Mouse (Mus musculus): Measurements from ENCODE around the gene Gm45785. TPM values are rescaled to one million over a fixed set of nuclear protein-coding genes. Genes with fewer than 3 reads are reported as not detected.

The Gm45785 gene
- polyA plus RNA-seq, 1 experiment from 2014 or later, result not detected

- Histone ChIP-seq H3K4me2 (no peak overlapping the region), H3K9me3 (replicated peaks) (no peaks in the 10 kb centered on the region), H3K36me3 (no peaks in the 10 kb centered on the region), H3K27ac (replicated peaks) (no peak overlapping the region), H3K27me3 (replicated peaks) (peaks cover 35% of the 10 kb centered on the region), H3K4me3 (replicated peaks) (no peak overlapping the region), H3K9ac (replicated peaks) (no peak overlapping the region), H3K4me1 (no peaks in the 10 kb centered on the region)
- no peak for ATAC-seq (ENCODE audit: low FRiP score)
- WGBS, result 41% methylated on average over 19 of the region's 19 CpGs
Measured at GRCm38 (mm10) chr7:140840750-140841735, 15.1 kb downstream of the Gm45785 start.

GRCm38 (mm10) chr7:140839556-140839955 lies 16.6 kb downstream of the Gm45785 start:
- peaks cover 35% of the 10 kb centered on the region for H3K27me3 ChIP-seq (replicated peaks)
- no peak for ATAC-seq (ENCODE audit: low FRiP score)
- H3K9ac ChIP-seq (replicated peaks), result no peak overlapping the region
- H3K9me3 ChIP-seq (replicated peaks), result no peaks in the 10 kb centered on the region
- 70% methylated on average over 5 of the region's 5 CpGs for WGBS
- no peak overlapping the region for H3K4me2 ChIP-seq
- H3K4me1 ChIP-seq, result no peaks in the 10 kb centered on the region
- H3K27ac ChIP-seq (replicated peaks), result no peak overlapping the region
- H3K4me3 ChIP-seq (replicated peaks), result no peak overlapping the region
- H3K36me3 ChIP-seq, result no peaks in the 10 kb centered on the region

- Histone ChIP-seq H3K36me3 (no peaks in the 10 kb centered on the region), H3K27ac (replicated peaks) (no peak overlapping the region), H3K9me3 (replicated peaks) (no peaks in the 10 kb centered on the region), H3K4me3 (replicated peaks) (no peak overlapping the region), H3K9ac (replicated peaks) (no peak overlapping the region), H3K4me1 (no peaks in the 10 kb centered on the region), H3K27me3 (replicated peaks) (peaks cover 14% of the 10 kb centered on the region), H3K4me2 (no peak overlapping the region)
- ATAC-seq (ENCODE audit: low FRiP score), result no peak
- 90% methylated on average over 9 of the region's 9 CpGs for WGBS
Measured at GRCm38 (mm10) chr7:140836243-140837115, 19.7 kb downstream of the Gm45785 start.

- H3K4me1 ChIP-seq, result no peaks in the 10 kb centered on the region
- no peak overlapping the region for H3K4me3 ChIP-seq (replicated peaks)
- no peak for ATAC-seq (ENCODE audit: low FRiP score)
- no peak overlapping the region for H3K9ac ChIP-seq (replicated peaks)
- H3K9me3 ChIP-seq (replicated peaks), result no peaks in the 10 kb centered on the region
- no peak overlapping the region for H3K4me2 ChIP-seq
- H3K36me3 ChIP-seq, result no peaks in the 10 kb centered on the region
- WGBS, result 83% methylated on average over 2 of the region's 2 CpGs
- no peak overlapping the region for H3K27ac ChIP-seq (replicated peaks)
- H3K27me3 ChIP-seq (replicated peaks), result peaks cover 7% of the 10 kb centered on the region
Measured at GRCm38 (mm10) chr7:140835758-140836087, 20.4 kb downstream of the Gm45785 start.

- 51% methylated on average over 20 of the region's 20 CpGs for WGBS
- no peak within 1 kb of the TSS for H3K27ac ChIP-seq (replicated peaks)
- no peaks in the 10 kb centered on the region for H3K9me3 ChIP-seq (replicated peaks)
- H3K9ac ChIP-seq (replicated peaks), result no peak within 1 kb of the TSS
- H3K4me2 ChIP-seq, result no peak within 1 kb of the TSS
- H3K4me3 ChIP-seq (replicated peaks), result no peak within 1 kb of the TSS
- H3K4me1 ChIP-seq, result no peaks in the 10 kb centered on the region
- ATAC-seq (ENCODE audit: low FRiP score), result no peak
- 0 out of 2 replicates have a peak, but pooled peaks cover 2% of the 10 kb centered on the region for H3K27me3 ChIP-seq (replicated peaks)
- H3K36me3 ChIP-seq, result no peaks in the 10 kb centered on the region
Measured at GRCm38 (mm10) chr7:140834968-140835757, 21.0 kb downstream of the Gm45785 start, which contains the start of gene Urah. Urah (plus strand) TSS chr7:140835018.

- Histone ChIP-seq H3K4me1 (peaks cover 1% of the 10 kb centered on the region; the same call in 1 of the 2 replicates), H3K9me3 (replicated peaks) (no peaks in the 10 kb centered on the region), H3K36me3 (no peaks in the 10 kb centered on the region), H3K9ac (replicated peaks) (no peak overlapping the region), H3K27ac (replicated peaks) (no peak overlapping the region), H3K27me3 (replicated peaks) (no peaks in the 10 kb centered on the region), H3K4me3 (replicated peaks) (no peak overlapping the region), H3K4me2 (no peak overlapping the region)
- 84% methylated on average over 4 of the region's 4 CpGs for WGBS
- no peak for ATAC-seq (ENCODE audit: low FRiP score)
Measured at GRCm38 (mm10) chr7:140833341-140833740, 22.8 kb downstream of the Gm45785 start.

- Histone ChIP-seq H3K36me3 (no peaks in the 10 kb centered on the region), H3K27me3 (replicated peaks) (no peaks in the 10 kb centered on the region), H3K9me3 (replicated peaks) (no peaks in the 10 kb centered on the region), H3K9ac (replicated peaks) (no peak overlapping the region), H3K4me1 (peaks cover 6% of the 10 kb centered on the region; the same call in 1 of the 2 replicates), H3K4me3 (replicated peaks) (no peak overlapping the region), H3K27ac (replicated peaks) (no peak overlapping the region), H3K4me2 (no peak overlapping the region)
- 73% methylated on average over 6 of the region's 6 CpGs for WGBS
- ATAC-seq (ENCODE audit: low FRiP score), result no peak
Measured at GRCm38 (mm10) chr7:140831447-140831846, 24.7 kb downstream of the Gm45785 start.

GRCm38 (mm10) chr7:140828171-140828881 lies 27.8 kb downstream of the Gm45785 start:
- Histone ChIP-seq H3K36me3 (no peaks in the 10 kb centered on the region), H3K4me1 (peaks cover 6% of the 10 kb centered on the region; the same call in 1 of the 2 replicates), H3K9me3 (replicated peaks) (no peaks in the 10 kb centered on the region), H3K27me3 (replicated peaks) (no peaks in the 10 kb centered on the region), H3K4me3 (replicated peaks) (no peak overlapping the region), H3K4me2 (0 out of 2 replicates have a peak overlapping the region, but pooled peaks have one; percentile 7), H3K9ac (replicated peaks) (no peak overlapping the region), H3K27ac (replicated peaks) (peak overlapping the region; percentile 37; the same call in 1 of the 2 replicates)
- 48% methylated on average over 8 of the region's 8 CpGs for WGBS
- no peak for ATAC-seq (ENCODE audit: low FRiP score)

- Histone ChIP-seq H3K36me3 (0 out of 2 replicates have a peak, but pooled peaks cover 2% of the 10 kb centered on the region), H3K4me3 (replicated peaks) (no peak overlapping the region), H3K9me3 (replicated peaks) (no peaks in the 10 kb centered on the region), H3K27ac (replicated peaks) (no peak overlapping the region), H3K4me2 (no peak overlapping the region), H3K9ac (replicated peaks) (no peak overlapping the region), H3K4me1 (peaks cover 13% of the 10 kb centered on the region), H3K27me3 (replicated peaks) (no peaks in the 10 kb centered on the region)
- no peak for ATAC-seq (ENCODE audit: low FRiP score)
- 89% methylated on average over 4 of the region's 4 CpGs for WGBS
Measured at GRCm38 (mm10) chr7:140822731-140823130, 33.4 kb downstream of the Gm45785 start.

- Histone ChIP-seq H3K9me3 (replicated peaks) (no peaks in the 10 kb centered on the region), H3K27me3 (replicated peaks) (no peaks in the 10 kb centered on the region), H3K4me1 (peaks cover 22% of the 10 kb centered on the region), H3K9ac (replicated peaks) (peak within 1 kb of the TSS; percentile 75), H3K36me3 (peaks cover 6% of the 10 kb centered on the region; the same call in 1 of the 2 replicates), H3K4me2 (peak within 1 kb of the TSS; percentile 61), H3K4me3 (replicated peaks) (peak within 1 kb of the TSS; percentile 66), H3K27ac (replicated peaks) (peak within 1 kb of the TSS; percentile 93)
- ATAC-seq (ENCODE audit: low FRiP score), result peak; percentile 94
- 2% methylated on average over 21 of the region's 21 CpGs for WGBS
Measured at GRCm38 (mm10) chr7:140821653-140822329, 34.3 kb downstream of the Gm45785 start, which contains the start of gene Zfp941. Zfp941 (minus strand) TSS chr7:140822178.
